Mouse (Mus musculus): ENCODE data around the gene Itga8.

- no peak for TF ChIP-seq CTCF (IDR thresholded peaks at IDR 0.05)
- TF ChIP-seq EP300 (IDR thresholded peaks at IDR 0.05): no peak
These were observed 74.5 kb downstream of the Itga8 start for GRCm38 (mm10) chr2:12227243-12227642.
